Mouse (Mus musculus) spleen, postnatal 10 days (tissue): ENCODE results near the gene Fbxw11.
"Not testable (repeated sequence)": the region's sequence is repeated elsewhere in the genome, so short reads cannot be mapped to it uniquely, and the experiment has no call there.

Source experiments
- DNase-seq, 2 experiments: peaks; one replicate each; pipeline ENCODE4 v3.0.0; 2021 to 2022; ENCODE audit warnings: low spot score in 2 of 2

Fbxw11 gene

GRCm38 (mm10) chr11:32642249-32642876 lies at the start of gene Fbxw11:
Gene Fbxw11 (plus strand): TSS chr11:32642724.
- DNase-seq: peak; percentile 92 to 96

GRCm38 (mm10) chr11:32593081-32593480 lies 49.4 kb upstream of the Fbxw11 start:
- no peak for DNase-seq

DNA sequence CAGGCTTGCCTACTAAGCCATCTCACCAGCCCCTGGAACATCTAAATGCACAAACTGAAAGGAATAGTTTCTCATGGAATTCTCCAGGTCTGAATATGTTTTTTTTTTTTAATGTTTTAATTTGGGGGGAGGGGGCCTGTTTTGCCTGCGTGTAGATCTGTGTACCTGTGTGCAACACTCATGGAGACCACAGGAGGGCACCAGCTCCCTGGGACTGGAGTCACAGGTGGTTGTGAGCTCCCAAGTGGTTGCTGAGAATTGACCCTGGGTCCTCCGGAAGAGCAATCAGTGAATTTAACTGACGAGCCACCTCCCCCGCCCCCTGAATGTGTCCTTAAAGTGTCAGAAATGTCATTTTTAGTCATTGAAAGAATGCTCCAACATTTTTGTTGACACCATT lies 48.4 kb upstream of the Fbxw11 start:
- no peak for DNase-seq

DNA sequence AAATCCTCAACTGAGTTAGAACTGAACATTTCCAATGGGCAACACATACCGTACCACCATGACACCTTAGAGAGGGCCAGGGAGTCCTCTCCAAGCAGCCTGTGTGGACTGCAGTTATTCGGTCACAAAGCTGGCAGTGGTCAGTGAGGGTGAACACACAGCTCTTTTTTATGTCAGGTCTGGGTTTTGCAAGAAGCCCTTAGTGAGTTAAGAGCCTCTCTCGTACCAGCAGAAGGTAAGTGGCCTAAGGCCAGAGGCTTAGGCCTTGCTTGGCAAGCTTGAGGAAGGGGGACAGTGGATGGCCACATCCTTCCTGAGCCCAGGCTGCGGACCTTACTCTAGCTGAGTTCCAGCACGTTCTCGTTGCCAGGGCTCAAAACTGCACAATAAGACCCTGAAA lies 42.2 kb upstream of the Fbxw11 start:
- DNase-seq: no peak

DNA sequence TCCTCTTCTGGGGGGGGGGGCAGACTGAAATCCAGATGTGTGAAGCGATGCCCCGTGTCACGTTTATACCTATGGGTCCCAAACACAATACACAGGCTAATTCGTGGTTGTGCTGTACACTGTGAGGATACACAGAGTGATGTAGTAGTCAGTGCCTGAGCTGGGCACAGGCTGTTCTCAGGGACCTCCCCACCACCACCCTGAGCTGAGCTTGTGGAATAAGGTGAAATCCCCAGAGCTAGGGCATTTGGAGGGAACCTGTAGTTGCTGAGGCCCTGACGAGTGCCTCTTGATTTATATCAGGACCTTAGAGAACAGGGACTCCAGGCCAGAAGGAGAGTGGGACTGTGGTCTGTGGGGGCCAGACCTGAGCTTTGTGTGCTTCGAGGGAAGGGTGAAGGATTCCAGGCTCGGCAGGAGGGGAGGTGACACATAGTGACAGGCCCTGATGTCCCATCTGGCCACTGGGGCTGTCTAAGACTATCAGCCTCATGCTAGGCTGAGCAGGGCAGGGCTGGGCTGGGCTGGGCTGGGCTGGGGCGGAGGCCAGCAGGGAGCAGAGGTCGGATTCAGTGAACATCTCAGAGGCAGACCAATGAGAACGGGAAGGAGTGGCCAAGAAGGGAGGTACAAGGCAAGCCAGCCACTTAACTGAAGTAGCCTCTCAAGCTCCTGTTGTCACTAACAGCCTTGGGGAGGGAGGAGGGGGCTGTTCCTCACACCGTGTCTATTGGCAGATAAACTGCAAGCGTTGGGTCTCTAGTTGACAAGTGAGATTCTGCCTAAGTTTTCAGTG lies 40.8 kb upstream of the Fbxw11 start:
- no peak for DNase-seq

DNA sequence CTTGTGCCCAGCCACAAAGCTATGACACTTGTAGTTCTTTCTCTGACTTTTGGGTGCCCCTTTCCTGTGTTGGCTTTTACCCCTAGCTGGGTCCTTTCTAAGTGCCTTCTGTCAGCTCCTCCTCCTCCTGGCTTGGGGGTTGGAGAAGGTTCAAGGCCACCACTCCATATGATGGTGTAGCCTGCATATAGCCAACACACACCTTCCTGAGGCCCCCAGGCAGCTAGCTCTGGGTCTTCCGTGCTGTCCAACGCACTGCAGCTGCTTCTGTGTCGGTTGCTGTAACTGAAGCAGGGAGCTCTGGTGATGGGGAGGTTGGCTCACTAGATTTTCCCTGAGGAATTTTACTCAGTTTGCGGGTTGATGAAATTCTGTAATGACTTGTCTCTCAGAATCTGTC lies 37.9 kb upstream of the Fbxw11 start:
- no peak for DNase-seq

DNA sequence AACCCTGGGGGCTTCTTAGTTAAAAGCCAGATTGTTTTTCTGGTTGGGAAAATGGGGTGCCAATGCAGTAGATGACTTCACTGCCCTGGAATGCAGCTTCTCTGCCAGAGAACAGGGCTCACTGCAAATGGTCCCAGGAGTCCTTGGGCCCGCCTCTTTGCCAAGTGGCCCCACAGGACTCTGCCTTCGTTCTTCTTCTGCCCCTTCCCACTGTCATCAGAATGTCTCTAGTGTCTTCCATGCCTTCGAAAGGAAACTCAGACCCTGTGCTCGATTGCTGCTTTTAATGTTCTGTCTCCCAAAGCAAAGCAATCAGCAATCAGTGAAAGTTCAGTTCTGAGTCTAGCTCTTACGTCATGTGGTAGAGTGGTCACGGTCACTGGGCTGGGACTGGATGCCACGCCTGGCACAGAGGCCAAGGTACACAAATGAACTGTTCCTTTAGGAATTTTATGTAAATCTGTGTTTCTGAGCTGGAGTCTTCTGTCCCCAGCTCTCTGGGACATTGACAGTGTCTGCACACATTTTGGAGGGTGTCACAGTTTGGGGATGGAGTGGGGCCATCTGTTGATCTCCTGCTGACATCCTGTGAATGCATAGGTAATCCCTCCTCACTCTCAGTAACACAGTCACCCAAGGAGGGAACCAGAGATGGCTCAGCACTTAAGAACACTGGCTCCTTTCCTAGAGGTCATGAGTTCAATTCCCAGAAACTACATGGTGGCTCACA lies 37.2 kb upstream of the Fbxw11 start:
- no peak for DNase-seq

- DNase-seq: no peak
Observed at GRCm38 (mm10) chr11:32605907-32606306, 36.6 kb upstream of the Fbxw11 start.

GRCm38 (mm10) chr11:32607319-32607718 lies 35.2 kb upstream of the Fbxw11 start:
- no peak for DNase-seq

GRCm38 (mm10) chr11:32610616-32611015 lies 31.9 kb upstream of the Fbxw11 start:
- DNase-seq: no peak

- no peak for DNase-seq
Observed at GRCm38 (mm10) chr11:32612304-32612703, 30.2 kb upstream of the Fbxw11 start.

DNA sequence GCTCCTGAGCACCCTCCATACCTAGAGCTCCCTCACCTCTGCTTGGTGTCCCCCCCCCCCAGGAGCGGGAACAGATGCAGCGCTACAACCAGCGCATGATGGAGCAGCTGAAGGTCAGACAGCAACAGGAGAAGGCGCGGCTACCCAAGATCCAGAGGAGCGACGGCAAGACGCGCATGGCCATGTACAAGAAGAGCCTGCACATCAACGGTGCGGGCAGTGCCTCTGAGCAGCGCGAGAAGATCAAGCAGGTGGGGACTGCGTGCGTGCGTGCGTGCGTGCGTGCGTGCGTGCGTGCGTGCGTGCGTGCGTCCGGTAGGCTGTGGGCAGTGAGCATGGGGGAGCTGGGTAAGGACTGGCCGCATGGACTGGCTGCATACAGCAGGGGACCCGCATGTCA lies 28.1 kb upstream of the Fbxw11 start:
- no peak for DNase-seq

GRCm38 (mm10) chr11:32615561-32615960 lies 27.0 kb upstream of the Fbxw11 start:
- DNase-seq: no peak

- DNase-seq: no peak
Observed at GRCm38 (mm10) chr11:32616091-32616490, 26.4 kb upstream of the Fbxw11 start.

- DNase-seq: no peak
Observed at GRCm38 (mm10) chr11:32618036-32618435, 24.5 kb upstream of the Fbxw11 start.

DNA sequence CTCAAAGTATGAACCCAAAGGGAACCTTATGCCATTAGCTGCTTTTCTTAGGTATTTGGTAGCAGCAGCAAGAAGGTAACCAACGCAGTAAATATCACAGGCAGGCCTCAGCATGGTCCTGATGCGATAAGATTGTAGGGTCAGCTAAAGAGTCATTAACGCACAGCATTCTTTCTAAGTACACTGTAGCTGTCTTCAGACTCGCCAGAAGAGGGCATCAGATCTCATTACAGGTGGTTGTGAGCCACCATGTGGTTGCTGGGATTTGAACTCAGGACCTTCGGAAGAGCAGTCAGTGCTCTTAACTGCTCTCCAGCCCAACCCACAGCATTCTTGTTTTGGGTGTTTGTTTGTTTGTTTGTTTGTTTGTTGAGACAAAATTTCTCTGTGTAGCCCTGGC lies 23.9 kb upstream of the Fbxw11 start:
- DNase-seq: not testable (repeated sequence)

GRCm38 (mm10) chr11:32619257-32619816 lies 23.2 kb upstream of the Fbxw11 start:
- peak in 1 of 2 experiments; percentile 25 for DNase-seq

- DNase-seq: no peak
Observed at GRCm38 (mm10) chr11:32619866-32620456, 22.6 kb upstream of the Fbxw11 start.

DNA sequence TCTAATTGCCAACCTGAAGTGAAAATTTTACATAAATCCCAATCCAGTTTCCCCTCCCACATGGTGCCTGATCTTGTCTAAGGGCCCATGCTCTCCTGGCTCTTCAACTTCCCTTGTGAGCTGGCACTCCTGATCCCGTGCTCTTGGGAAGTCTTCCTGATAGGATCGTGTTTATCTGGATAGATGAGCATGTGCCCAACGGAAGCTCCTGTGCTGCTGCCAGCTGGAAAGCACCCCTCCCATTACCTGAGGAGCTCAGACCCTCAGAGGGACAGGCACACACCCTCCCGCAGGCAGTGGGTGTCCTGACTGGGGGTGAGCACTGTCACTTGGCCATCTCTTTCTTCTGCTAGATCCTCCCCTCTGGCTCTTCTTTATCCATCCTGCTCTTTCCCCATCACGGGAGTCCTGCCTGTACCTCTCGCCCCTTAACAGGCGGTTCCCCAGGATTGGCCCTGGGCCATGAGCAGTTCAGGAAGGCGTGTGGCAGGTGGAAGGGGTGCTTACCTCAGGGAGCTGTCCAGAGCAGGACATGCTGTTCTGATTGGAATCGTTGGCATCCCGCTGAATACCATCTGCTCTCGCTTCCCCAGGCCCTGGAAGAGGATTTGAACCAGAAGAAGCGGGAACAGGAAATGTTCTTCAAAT lies 20.6 kb upstream of the Fbxw11 start:
- DNase-seq: no peak

GRCm38 (mm10) chr11:32622479-32623190 lies 19.9 kb upstream of the Fbxw11 start:
- no peak for DNase-seq

DNA sequence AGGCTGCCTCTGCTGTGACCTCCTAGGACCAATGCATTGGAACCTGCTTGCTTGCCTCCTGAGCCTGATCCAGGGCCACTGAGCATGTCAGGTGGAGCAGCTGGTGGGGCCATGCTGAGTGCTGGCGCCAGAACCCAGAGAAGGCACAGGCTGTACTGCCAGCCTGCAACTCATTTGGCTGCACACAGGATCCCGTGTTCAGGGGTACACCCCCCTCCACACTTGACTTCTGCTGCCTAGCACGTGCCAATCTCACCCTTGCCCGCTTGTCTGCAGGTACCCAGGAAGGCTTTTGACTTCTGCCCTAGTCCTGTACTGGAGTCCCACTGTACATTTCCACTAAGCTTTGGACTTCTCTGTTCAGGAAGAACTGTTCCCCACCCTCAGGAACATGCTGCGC lies 19.3 kb upstream of the Fbxw11 start:
- no peak for DNase-seq
